Mouse (Mus musculus): Measurements from ENCODE around the gene Alox5. TPM values are rescaled to one million over a fixed set of nuclear protein-coding genes. Genes with fewer than 3 reads are reported as not detected.
"Not testable (repeated sequence)": the region's sequence is repeated elsewhere in the genome, so short reads cannot be mapped to it uniquely, and the experiment has no call there.

Alox5 gene
- polyA plus RNA-seq (2012; rRNA removed), result 1.6 and 2.0 TPM in 2 replicates
- polyA plus RNA-seq (2014; fragmentation: Nextera tagmentation; extraction: Ambion mirVana), result 3.9 and 4.1 TPM in 2 replicates

DNA sequence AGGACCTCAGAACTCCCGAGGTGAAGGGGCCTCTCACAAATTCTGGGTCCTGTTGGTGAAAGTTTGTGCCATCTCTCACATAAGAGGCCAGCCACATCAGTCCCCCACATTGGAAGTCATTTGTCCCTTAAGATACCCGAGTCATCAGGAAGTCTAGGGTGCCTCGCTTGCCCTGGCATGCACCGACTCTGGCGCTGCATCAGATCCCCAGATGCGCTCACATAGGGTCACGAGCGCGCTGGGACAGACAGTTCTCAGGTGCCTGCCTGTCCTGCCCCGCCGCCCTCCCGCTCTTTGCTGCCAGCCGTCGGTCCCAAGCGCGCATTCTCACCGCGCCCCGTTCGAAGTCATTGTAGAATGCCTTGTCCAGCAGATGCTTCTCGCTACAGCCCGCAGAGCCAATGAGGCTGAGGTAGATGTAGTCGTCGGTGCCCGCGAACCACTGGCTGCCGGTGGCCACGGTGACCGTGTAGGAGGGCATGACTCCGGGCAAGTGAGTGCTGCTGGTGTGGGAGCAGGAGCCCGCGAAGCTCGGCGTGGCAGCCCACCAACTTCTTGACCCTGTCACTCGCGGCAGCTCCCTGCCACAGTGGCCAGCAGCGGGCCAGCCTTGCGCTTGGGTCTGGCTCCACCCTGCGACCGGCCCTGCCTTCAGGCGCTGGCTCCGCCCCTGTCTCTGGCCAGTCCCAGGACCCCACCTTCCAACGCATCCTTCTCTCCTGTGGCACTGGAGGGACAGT is at the start of gene Alox5:
Gene Alox5 (minus strand): TSS at position 635 of the 740 bp plus-strand sequence.
- no peaks in the 10 kb centered on the region for H3K4me1 ChIP-seq (ENCODE audit: control insufficient read depth, insufficient read depth, low read length)
- peak within 1 kb of the TSS; percentile 22 for H3K4me3 ChIP-seq (replicated peaks; ENCODE audit: low read length)
- H3K4me2 ChIP-seq (replicated peaks; ENCODE audit: low read depth, low read length, severe bottlenecking), result peak within 1 kb of the TSS; percentile 41
- no peak for DNase-seq (ENCODE audit: low spot score)
- TF ChIP-seq POLR2A (IDR thresholded peaks at IDR 0.05; ENCODE audit: borderline replicate concordance, extremely low read depth, insufficient read depth, insufficient read length), result no peak
- H3K27me3 ChIP-seq (ENCODE audit: control insufficient read depth, insufficient read depth, low read length), result peaks cover 23% of the 10 kb centered on the region; the same call in 1 of the 2 replicates
- H3K9ac ChIP-seq (ENCODE audit: low read depth, low read length, severe bottlenecking), result no peak within 1 kb of the TSS; the same call in 1 of the 2 replicates
- H3K27ac ChIP-seq (replicated peaks; ENCODE audit: low read depth, low read length), result no peak within 1 kb of the TSS
- ATAC-seq (ENCODE audit: low FRiP score, low read depth), result no peak
- no peaks in the 10 kb centered on the region for H3K9me3 ChIP-seq (ENCODE audit: control insufficient read depth, low read length)
- 5% methylated on average over 36 of the region's 43 CpGs for WGBS
- no peaks in the 10 kb centered on the region for H3K36me3 ChIP-seq (ENCODE audit: control insufficient read depth, insufficient read depth, low read length)

DNA sequence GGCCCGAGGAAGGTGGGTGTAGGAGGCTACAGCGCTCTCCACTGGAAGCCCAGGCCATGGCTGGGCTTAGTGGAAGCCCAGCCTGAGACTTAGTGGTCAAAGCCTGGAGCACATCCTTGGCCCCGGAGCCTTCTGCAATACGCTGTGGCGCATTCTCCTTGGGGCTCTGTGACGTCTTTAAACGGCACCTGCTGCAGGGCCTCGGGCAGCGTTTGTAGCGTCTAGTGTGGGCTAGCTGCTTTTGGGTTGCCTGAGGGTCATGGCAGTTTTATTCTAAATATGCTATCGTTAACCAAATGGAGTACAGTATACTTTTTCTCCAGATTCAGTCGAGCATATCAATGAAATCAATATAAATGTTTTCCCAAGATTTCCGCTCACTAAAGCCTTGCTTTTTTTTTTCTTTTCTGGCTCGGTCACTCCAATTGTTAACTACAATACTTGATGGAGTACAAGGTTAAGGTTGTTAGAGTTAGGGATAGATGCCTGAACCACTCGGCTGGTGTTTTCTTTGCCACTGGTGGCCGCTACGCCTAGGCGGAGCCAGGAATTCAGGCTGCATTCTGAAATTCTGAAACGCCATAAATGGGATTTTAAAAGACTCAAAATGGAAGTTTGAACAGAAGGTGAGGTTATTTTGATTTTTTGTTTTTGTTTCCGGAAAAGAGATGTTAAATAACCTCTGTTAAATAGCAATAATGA is 45.5 kb upstream of the Alox5 start, which contains the start of gene Olfr212:
Gene Olfr212 (plus strand): TSS at position 215 of the 702 bp plus-strand sequence.
- H3K4me1 ChIP-seq (ENCODE audit: control insufficient read depth, insufficient read depth, low read length); ATAC-seq (ENCODE audit: low FRiP score, low read depth); H3K27me3 ChIP-seq (ENCODE audit: control insufficient read depth, insufficient read depth, low read length); H3K9ac ChIP-seq (ENCODE audit: low read depth, low read length, severe bottlenecking); DNase-seq (ENCODE audit: low spot score); H3K27ac ChIP-seq (replicated peaks; ENCODE audit: low read depth, low read length); H3K4me2 ChIP-seq (replicated peaks; ENCODE audit: low read depth, low read length, severe bottlenecking); H3K36me3 ChIP-seq (ENCODE audit: control insufficient read depth, insufficient read depth, low read length); H3K9me3 ChIP-seq (ENCODE audit: control insufficient read depth, low read length); H3K4me3 ChIP-seq (replicated peaks; ENCODE audit: low read length): not testable (repeated sequence)
- WGBS, result 86% methylated on average over 17 of the region's 20 CpGs

DNA sequence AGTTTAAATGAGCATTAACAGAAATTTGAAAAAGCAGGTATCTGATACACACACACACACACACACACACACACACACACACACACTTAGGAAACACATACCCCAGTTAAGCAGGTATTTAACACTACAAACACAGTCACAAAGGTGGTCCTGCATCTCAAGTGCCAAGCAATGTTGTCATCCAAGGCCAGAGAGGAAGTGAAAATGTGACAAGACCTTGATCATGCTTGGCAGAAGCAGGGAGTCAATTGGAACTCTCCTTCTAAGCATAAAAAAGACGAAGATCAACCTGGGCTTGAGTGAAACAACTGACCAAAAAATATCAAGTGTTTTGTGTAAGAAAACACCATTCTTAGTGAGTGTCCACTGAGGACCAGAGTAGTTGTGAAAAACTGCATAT is 35.0 kb upstream of the Alox5 start:
- H3K9ac ChIP-seq (ENCODE audit: low read depth, low read length, severe bottlenecking), result no peak overlapping the region
- TF ChIP-seq POLR2A (IDR thresholded peaks at IDR 0.05; ENCODE audit: borderline replicate concordance, extremely low read depth, insufficient read depth, insufficient read length), result no peak
- no peaks in the 10 kb centered on the region for H3K4me1 ChIP-seq (ENCODE audit: control insufficient read depth, insufficient read depth, low read length)
- H3K36me3 ChIP-seq (ENCODE audit: control insufficient read depth, insufficient read depth, low read length), result no peaks in the 10 kb centered on the region
- H3K27ac ChIP-seq (replicated peaks; ENCODE audit: low read depth, low read length), result no peak overlapping the region
- H3K4me2 ChIP-seq (replicated peaks; ENCODE audit: low read depth, low read length, severe bottlenecking), result no peak overlapping the region
- no peaks in the 10 kb centered on the region for H3K9me3 ChIP-seq (ENCODE audit: control insufficient read depth, low read length)
- H3K4me3 ChIP-seq (replicated peaks; ENCODE audit: low read length), result no peak overlapping the region
- DNase-seq (ENCODE audit: low spot score), result no peak
- ATAC-seq (ENCODE audit: low FRiP score, low read depth), result no peak
- H3K27me3 ChIP-seq (ENCODE audit: control insufficient read depth, insufficient read depth, low read length), result no peaks in the 10 kb centered on the region
- WGBS, result 84% methylated on average over 1 of the region's 1 CpGs

DNA sequence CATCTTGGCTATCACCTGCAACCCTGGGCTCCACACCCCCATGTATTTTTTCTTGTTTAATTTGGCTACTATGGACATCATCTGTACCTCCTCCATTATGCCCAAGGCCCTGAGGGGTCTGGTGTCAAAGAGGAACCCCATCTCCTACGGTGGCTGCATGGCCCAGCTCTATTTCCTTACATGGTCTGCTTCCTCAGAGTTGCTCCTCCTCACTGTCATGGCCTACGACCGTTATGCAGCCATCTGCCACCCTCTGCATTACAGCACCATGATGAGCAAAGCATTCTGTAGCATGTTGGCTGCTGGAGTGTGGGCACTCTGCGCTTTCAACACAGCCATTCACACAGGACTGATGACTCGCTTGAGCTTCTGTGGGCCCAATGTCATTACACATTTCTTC is 32.8 kb upstream of the Alox5 start:
- no peaks in the 10 kb centered on the region for H3K27me3 ChIP-seq (ENCODE audit: control insufficient read depth, insufficient read depth, low read length)
- DNase-seq (ENCODE audit: low spot score) (no peak), ATAC-seq (ENCODE audit: low FRiP score, low read depth) (no peak)
- TF ChIP-seq POLR2A (IDR thresholded peaks at IDR 0.05; ENCODE audit: borderline replicate concordance, extremely low read depth, insufficient read depth, insufficient read length), result no peak
- H3K27ac ChIP-seq (replicated peaks; ENCODE audit: low read depth, low read length), result no peak overlapping the region
- 75% methylated on average over 5 of the region's 5 CpGs for WGBS
- H3K4me2 ChIP-seq (replicated peaks; ENCODE audit: low read depth, low read length, severe bottlenecking), result no peak overlapping the region
- H3K9ac ChIP-seq (ENCODE audit: low read depth, low read length, severe bottlenecking), result no peak overlapping the region
- no peak overlapping the region for H3K4me3 ChIP-seq (replicated peaks; ENCODE audit: low read length)
- H3K9me3 ChIP-seq (ENCODE audit: control insufficient read depth, low read length), result no peaks in the 10 kb centered on the region
- H3K4me1 ChIP-seq (ENCODE audit: control insufficient read depth, insufficient read depth, low read length), result no peaks in the 10 kb centered on the region
- H3K36me3 ChIP-seq (ENCODE audit: control insufficient read depth, insufficient read depth, low read length), result no peaks in the 10 kb centered on the region

DNA sequence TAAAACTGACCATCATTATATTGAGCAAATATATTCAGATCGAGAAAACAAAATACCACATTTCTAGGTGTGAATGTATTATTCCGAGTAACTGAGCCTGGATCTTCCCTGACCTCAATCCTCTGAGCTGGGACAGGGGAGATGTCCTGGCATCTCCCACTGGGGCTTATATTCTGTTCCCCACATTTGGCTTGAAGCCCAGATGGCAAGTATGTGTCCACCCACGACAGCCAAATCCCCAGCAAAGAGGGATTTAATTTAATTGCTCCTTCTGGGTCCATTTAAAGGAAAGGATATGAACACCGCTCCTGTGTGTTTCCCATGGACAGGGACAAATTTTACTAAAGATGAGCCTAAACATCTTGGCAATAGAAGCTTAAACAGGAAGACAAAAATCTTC is 27.8 kb upstream of the Alox5 start, which contains the start of gene Olfr211:
Gene Olfr211 (plus strand): TSS at position 301 of the 400 bp plus-strand sequence.
- DNase-seq (ENCODE audit: low spot score), result no peak
- no peak within 1 kb of the TSS for H3K9ac ChIP-seq (ENCODE audit: low read depth, low read length, severe bottlenecking)
- no peaks in the 10 kb centered on the region for H3K36me3 ChIP-seq (ENCODE audit: control insufficient read depth, insufficient read depth, low read length)
- no peaks in the 10 kb centered on the region for H3K4me1 ChIP-seq (ENCODE audit: control insufficient read depth, insufficient read depth, low read length)
- ATAC-seq (ENCODE audit: low FRiP score, low read depth), result no peak
- no peak within 1 kb of the TSS for H3K27ac ChIP-seq (replicated peaks; ENCODE audit: low read depth, low read length)
- no peak within 1 kb of the TSS for H3K4me2 ChIP-seq (replicated peaks; ENCODE audit: low read depth, low read length, severe bottlenecking)
- no peaks in the 10 kb centered on the region for H3K9me3 ChIP-seq (ENCODE audit: control insufficient read depth, low read length)
- no peaks in the 10 kb centered on the region for H3K27me3 ChIP-seq (ENCODE audit: control insufficient read depth, insufficient read depth, low read length)
- TF ChIP-seq POLR2A (IDR thresholded peaks at IDR 0.05; ENCODE audit: borderline replicate concordance, extremely low read depth, insufficient read depth, insufficient read length), result no peak
- WGBS, result 63% methylated on average over 4 of the region's 4 CpGs
- no peak within 1 kb of the TSS for H3K4me3 ChIP-seq (replicated peaks; ENCODE audit: low read length)

Data from limb, embryonic 14.5 days (tissue).